Mouse (Mus musculus) spleen, postnatal 14 days (tissue): ENCODE data around the gene Vps37c.

Source experiments
- DNase-seq, 2 experiments: peaks; one replicate each; pipeline ENCODE4 v3.0.0; 2021 to 2022; ENCODE audit warnings: low spot score in 2 of 2

Vps37c gene

DNA sequence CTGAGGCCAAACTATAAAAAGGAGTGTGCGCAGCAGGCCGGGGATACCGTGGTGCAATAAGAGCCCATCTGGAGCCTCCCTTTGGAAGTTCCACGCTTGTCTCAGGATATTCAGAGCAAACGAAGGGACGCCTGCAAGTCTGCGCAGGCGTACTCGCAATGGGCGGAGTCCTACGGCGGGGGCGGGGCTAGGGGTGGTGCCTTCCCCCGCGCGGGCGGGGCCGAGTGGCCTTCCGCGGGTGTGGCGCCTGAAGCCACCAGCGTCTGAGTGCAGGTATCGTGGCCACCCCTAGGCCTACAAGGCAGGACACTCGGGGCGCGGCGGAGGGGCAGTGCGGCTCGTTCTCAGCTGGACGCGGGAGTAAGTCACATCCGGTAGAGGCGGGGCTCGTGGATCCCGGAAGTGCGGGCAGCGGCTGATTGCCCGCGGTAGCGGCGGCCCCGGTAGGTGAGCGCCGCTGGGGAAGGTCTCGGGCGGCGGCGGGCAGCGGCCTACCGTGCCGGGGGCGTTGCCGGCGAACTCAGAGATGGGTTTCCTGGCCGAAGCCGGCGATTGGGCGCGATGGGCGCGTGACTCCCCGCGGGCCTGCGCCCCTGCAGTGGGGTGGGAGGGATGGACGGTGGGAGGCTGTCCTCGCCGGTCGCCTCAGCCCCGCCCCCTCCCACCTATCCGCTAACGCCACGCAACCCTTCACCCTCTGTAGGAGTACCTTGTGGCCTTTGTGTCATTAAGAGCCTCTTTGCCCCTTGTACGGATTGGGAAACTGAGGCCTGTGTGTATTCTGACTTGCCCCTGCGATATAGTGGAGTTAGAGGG is at the start of gene Vps37c:
Vps37c (plus strand) TSS at position 199 of the 816 bp plus-strand sequence.
- DNase-seq, result peak; percentile 95 to 96

DNA sequence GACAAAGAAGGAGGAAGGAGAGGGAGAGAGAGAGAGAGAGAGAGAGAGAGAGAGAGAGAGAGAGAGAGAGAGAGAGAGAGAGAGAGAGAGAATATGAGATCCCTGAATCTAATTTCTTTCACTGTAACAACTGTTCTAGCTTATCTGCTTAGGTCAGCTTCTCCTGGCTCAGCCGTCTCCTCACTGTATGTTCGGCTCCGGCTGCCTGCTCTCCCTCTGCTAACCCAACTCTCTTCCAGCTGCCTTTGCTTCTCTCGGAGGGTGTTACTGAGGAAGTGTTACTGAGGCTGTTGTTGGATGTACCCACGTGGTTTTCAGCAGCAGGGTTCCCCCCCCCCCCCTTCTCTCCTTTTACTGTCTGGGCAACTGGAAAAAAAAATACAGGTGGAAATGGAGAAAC is 48.5 kb upstream of the Vps37c start:
- DNase-seq, result no peak

DNA sequence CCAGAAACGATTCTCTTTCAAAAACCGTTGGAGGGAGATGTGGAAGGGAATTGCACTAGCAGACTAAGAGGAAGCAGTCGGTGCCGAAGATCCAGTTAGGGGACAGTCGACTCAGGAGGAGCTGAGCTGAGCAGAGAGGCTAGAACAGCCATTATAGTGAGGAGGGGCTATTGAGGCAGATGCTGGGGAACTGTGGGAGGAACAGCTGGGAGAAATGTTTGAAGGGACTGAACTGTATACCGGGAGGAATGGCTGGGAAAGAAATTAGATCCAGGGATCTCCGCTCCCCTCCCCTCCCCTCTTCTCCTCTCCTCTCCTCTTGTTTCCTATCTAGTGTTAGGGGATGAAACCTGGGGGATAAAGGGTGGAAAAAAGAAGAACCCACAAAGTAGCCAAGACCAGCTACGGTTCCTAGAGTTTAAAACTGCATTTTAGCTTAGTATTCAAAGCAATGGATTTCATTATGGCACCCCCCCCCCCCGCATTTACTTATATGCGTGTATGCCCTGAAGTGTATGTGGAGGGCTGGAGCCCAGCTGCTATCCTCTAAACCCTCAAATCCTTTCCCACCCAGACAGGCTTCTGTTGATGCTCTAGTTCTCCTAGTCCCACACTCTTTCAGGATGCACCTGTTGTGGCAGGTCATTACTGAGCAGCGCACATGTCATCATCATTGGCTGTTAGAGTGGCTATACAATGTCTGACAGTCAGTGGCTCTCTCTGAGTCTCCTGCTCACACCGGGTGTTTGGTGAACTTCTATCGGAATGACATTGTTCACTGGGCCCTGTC is 47.8 kb upstream of the Vps37c start:
- DNase-seq, result no peak

DNA sequence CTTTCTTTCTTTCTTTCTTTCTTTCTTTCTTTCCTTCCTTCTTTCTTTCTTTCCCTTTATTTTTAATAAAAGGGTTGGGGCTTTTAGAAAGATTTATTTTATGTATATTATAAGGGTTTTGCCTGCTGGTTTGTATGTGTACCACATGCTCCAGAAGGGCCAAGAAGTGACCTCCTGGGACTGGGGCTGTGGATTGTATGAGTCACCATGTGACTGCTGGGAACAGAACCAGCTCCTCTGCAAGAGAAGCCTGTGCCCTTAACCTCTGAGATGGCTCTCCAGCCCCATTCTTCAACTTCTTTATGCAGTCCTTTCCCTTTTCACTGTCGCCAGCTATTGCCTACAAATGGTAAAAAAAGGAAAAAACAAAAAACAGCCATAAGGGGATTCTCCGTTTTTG is 42.9 kb upstream of the Vps37c start:
- DNase-seq, result no peak

DNA sequence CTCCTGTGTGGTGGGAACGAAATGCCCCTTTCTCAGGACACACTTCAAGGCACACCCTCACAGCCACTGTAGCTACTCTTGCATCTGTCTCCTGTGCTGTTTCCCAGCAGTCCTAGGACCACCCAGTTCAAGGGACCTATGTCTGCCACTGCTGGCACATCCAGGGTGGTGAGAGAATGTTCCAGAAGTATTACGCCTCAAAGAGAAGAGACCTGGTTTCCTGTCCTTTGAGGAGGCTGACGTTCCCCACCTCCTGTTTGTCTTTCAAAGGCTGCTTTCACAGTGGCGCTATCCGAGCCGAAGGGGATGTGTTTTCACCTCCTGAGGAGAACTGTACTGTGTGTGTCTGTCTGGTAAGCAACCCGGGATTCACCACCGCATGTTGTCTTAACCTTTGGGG is 40.4 kb upstream of the Vps37c start:
- no peak for DNase-seq

DNA sequence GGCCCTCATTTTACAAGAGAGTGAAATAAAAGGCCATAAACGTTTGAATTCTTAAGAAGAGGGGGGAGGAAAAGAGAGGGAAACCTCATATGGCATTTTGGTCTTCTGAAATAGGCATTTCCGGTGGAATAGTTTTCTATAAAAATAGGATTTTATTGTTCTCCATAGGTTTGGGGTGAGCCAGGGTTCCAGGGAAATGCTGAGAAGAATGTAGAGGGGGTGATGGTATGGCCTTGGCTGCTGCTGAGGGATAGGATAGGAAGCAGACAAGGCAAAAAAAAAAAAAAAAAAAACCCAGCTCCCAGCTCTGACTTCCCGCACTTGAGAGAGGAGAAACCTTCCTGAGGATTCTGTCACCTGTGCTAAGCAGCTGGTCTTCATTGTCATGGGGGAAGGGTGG is 32.5 kb upstream of the Vps37c start:
- no peak for DNase-seq

DNA sequence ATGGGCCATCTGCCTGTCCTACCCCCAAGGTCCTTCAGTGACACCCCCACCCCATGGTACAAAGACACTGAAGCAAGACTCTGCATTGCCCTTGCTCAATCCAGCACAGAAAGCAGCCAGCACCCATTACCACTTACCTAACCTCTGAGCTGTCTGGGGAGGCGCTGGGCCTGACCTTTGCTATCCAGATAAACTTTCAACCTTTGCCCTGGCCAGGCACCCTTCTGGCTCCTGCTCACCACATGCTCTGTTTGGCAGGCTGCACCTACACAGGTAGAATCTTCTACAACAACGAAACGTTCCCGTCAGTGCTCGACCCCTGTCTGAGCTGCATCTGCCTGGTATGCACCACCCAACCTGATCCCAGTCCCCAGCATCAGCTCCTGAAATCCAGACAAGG is 30.8 kb upstream of the Vps37c start:
- no peak for DNase-seq

DNA sequence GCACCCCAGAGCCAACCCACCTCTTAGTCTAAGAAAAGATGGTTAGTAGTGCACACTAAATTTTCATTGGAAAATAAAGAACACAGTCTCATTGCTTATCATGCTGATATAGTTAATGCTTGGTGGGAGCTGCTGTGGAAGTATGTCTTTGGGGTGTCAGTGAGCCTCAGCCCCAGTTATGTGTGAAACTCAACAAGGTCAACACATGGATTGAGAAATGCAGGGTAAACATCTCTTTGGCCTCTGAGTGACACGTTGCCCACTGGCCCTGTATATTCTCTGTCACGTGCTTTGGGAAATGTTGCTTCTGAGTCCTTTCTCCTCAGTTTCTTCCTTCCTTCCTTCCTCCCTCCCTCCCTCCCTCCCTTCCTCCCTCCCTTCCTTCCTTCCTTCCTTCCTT is 30.1 kb upstream of the Vps37c start:
- no peak for DNase-seq

DNA sequence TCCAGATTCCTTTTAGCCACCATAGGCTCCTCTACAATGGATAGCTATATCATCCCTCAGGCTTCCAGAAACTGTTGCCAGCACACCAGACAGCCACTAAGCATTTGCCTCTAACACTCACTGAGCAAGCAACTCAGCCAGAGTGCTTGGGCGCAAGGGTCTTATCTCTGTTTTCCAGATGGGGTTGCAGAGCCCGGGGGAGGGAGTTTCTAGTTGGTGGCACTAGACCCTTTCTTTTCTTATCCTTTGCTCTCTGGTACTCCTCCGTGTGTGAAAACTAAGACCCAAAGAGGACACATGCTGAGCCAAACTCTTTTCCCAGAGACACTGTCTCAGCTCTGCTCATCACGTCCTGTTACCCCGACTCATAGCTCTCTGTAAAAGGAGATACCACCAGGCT is 27.2 kb upstream of the Vps37c start:
- DNase-seq, result peak in 1 of 2 experiments; percentile 44

DNA sequence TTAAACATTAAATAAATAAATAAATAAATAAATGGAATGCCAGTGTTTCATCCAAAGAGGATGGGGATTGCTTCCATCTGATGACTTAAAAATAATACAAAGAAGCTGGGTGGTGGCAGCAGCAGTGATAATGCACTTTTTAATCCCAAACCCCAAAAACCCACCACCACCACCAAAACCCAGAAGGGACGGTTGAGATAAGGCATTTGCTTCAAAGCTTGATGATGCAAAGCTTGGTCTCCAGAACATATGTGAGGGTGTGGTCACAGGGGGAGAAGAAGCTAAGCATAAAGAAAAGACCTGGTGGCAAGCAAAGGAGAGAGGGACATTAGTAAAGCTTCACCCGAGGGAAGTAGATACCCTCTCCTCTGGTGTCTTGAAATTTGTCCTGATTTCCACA is 26.6 kb upstream of the Vps37c start:
- no peak for DNase-seq

DNA sequence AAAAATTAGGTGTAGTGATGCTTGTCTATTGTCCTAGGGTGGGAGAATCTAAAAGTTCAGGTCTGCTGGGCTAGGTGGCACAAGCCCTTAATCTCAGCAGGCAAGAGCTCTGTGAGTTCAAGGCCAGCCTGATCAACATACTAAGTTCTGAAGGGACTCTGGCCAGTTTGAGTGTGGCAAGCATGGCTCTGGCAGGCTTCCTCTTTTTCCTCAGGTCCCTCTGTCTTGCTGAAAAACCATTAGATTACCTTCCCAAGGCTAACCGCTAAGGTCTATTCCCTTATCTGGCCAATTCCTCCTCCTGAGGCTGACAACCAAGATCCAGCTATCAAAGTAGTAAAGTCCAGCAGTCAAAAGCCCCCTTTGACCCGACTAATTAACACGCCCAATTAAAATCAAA is 25.9 kb upstream of the Vps37c start:
- DNase-seq, result no peak

DNA sequence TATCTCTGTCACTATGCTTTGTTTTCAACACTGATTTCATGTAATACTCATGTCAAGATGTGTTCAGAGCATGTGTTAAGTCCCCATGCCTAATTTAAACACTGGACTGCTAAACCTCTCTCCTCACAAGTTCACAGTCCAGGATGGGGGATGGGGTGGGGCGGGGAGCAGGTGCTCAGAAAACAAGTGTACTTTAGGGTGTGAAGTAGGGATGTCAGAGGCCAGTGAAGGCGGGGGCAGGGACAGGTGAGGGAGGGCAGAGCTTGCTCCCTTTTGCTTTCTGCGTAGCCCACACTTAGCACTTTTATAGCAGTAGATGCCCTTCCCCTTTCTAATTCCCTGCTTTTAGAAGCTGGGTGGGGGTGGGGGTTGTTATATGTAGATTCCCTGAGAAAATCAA is 23.4 kb upstream of the Vps37c start:
- DNase-seq, result no peak

DNA sequence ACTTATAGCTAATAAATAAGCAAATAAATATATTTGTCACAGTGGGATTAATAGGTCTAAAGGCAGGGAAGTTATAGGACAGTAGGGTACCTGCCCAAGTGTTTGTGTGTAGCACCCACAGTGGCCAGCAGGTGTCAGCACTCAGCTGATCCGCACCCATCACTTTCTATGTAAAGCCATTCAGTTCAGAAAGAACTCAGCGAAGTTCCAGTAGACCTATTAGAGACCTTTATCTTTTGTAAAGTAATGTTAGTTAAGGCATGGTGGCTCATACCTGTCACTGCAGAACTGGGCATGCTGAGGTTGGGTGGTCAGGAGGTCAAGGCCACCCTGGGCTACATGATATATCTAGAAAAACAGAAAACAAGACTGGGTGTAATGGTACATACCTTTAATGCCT is 23.0 kb upstream of the Vps37c start:
- peak; percentile 56 to 71 for DNase-seq

DNA sequence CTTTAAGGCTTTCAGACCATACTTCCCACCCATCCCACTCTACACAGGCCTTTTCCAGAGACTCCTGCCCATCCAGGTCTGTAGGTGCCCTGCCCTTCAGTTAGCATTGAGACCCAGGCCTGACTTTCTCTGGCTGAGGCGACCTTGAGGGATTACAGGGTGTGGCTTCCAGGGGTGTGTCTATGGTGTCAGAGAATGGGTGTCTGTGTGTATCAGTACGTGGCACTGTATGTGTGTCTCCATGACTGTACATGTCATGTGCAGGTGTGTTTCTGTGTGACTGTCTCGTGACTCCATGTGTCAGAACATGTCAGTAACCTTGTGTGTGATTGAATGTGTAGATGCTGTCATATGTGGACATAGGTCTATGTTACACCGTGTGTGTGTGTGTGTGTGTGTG is 17.2 kb upstream of the Vps37c start:
- DNase-seq, result no peak

DNA sequence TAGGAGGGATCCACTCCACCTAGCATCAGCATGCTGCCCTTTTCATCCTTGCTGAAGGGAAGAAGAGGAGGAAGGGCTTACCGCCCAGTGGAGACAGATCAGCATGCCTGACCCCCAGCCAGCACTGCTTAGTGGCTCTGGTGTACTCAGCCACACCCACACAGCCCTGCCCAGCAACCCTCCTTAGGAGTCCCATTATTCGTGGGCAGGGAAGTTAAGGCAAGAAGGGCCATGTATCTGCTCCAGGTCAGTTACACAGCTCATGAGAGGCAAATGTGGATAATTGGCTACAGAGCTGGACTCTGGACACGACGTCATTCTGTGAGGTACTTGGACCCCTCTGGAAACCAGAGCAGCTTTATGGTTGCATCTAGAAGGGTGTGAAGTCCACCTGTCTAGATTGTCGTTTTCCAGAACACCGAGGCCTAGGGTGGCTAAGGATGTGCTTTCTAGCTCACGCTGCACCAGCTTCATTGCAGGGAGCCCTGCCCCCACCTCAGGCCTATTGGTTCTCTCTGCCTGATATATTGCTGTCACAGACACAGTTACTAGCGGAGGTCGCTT is 16.6 kb upstream of the Vps37c start:
- DNase-seq, result no peak

DNA sequence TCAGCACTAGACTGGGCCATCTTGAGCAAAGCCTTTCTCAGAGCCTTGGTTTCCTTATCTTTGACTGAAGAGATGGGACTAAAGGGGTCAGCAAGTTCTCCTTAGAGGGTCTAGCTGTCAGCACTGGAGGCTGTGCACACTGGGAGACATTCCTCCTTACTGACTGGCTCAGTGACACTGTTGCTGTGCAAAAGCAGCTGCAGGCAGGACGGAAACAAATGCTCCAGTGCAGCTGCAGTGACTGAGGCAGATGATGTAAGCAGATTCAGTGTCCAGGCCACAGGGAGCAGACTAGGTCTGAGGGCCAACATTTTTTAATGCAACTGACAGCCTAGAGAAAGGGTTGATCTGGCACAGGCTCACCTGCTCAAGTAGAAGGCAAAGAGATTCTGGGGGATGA is 15.3 kb upstream of the Vps37c start:
- no peak for DNase-seq

DNA sequence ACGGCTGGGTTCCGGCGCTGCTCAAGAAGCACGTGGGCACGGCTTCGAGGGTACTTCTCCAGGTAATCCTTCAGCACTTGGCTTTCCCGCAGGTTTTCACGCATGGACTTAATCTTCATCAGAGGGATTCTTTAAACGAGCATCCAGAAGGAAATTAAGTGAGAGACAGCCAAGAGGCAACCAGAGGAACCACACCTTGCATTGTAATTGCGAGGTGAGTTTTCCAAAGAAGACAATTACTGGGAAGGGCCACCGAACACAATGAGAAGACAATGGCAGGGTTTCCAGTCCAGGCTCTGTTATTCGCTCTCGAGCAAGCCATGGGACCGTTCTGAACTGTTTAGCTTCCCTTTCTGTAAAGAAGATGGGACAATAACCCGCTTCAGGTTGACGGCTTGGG is 11.9 kb upstream of the Vps37c start:
- DNase-seq, result no peak

DNA sequence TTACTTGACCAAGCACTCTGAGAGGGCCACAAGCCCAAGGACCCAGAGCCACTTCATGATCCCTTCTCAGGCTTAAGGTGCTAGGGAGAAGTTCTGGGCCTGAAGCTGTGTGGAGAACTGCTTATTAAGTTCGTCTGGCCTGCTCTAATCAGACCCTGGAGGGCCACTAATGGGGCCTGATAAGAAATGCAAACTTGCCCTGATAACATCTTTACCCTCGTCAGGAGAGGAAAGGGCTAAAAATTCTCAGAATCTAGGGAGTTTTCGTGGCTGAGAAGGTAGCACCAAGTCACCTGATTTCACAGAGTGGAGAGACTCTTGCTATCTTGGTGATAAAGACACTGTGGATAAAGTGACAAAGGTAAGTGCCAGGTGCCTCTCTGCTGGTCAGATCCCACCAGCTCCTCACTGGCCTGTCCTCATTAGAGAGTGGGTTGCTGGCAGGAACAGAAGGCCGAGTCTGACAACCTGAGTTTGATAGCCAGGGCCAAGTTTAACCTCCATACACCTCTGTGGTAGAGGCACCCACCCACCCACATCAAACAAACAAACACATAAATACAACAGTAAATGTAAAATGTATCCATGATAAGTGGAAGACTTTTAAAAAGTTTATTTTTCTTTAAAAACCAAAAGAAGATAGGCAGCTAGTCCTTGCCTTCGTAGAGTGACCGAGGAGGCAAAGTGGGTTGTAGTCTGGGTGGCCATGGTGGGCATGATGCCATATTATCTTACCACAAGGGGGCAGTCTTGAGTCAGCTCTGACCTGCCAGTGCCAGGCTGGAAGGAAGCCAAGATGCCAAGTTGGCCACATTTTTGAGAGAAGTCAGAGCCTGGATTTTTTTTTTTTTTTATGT is 10.4 kb upstream of the Vps37c start, which contains the start of gene Pga5:
Pga5 (minus strand) TSS at position 157 of the 857 bp plus-strand sequence.
- DNase-seq, result peak; percentile 37 to 74

DNA sequence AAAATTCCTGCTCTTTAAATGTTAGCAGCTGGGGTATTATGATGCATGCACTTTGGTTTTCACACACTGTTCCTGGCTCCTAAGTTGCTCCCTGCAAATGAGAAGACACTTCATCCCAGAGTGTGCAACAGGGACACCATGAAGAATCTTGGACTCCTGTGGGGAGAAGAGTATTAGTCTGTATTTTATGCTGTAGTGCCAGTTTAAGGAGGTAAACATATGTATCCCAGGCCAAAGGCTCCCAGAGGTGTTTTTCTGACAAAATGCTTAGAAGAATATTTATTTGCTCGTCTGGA is 9.8 kb upstream of the Vps37c start:
- no peak for DNase-seq

DNA sequence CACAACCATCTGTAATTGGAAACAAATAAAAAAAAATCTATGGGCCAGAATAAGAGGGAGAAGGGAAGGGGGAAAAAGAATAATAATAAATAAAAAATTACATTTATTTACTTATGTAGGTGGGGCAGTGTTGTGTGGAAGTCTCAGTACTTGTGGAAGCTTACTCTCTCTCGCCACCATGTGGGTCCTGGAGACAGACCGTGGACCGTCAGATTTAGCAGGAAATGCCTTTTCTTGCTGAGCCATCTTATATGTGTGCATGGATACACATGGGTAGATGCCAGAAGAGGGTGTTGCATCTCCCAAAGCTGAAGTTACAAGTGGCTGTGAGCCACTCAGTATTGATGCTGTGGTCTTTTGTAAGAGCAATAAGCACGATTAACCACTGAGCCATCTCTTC is 7.0 kb upstream of the Vps37c start:
- no peak for DNase-seq

DNA sequence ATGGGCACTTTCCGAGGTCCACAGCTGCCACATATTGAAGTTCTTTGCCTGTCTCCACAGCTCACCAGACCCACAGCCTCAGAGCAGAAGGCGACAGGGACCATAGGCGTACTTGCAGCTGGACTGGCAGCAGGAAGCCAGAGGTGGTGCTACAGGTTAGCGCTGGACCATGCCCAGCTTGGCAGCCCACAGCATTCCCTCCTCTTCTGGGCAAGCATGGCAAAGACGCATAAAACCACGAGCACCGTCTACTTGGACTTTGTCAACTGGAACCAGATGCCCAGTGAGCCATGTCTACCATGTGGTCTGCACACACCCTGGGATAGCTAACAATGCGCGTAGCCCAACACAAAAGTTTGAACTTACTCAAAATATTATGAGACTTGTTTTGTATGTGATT is 3.5 kb upstream of the Vps37c start:
- no peak for DNase-seq

DNA sequence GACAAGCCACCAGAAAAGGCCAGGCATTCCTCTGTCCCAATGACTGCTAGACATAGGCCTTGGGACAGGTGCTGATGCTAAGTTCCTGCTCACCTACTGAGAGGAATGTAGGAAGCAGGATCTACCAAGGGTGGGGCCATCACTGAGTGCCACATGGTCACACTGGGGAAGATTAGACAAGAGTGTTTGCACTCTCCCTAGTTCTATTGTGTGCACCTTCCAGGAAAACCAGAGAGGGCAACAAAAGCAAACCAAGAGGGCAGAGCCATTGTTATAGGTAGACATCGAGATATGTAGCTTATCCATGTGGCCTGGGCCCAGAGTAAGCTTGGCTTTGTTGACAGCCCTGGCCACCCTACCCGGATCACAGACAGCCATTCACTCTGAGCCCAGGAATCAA is 2.8 kb upstream of the Vps37c start:
- DNase-seq, result no peak
